Mouse (Mus musculus) adrenal gland, adult 18-20 months (tissue): ENCODE data around the gene Mpp3. TPM values are rescaled to one million over a fixed set of nuclear protein-coding genes. Genes with fewer than 3 reads are reported as not detected.

Experiments used
- total RNA-seq, 2 experiments: library from RNA; stranded (reverse); gene quantifications; 1 replicate in 1 of 2; 2 replicates in 1 of 2; pipeline ENCODE4 v1.2.3; 2021

Mpp3 gene
- total RNA-seq, 2 experiments from 2014 or later: 10.8 to 20.2 TPM

Other genes with a start within 250 kb of the Mpp3 start
- gene Etv4, start 243.1 kb downstream of the Mpp3 start, total RNA-seq: 1 to 10 TPM in 1 of 2 experiments, under 1 TPM in 1; 0.77 to 2.0 TPM
- 1 to 10 TPM; 1.8 to 4.2 TPM for gene Meox1, start 134.1 kb downstream of the Mpp3 start, total RNA-seq
- not detected for gene Sost, start 61.4 kb downstream of the Mpp3 start, total RNA-seq
- not detected for gene Cfap97d1, start 44.2 kb downstream of the Mpp3 start, total RNA-seq
- gene Dusp3, start 41.4 kb downstream of the Mpp3 start, total RNA-seq: 100 to 1,000 TPM; 107 to 138 TPM
- gene Cd300lg, start 13.0 kb upstream of the Mpp3 start, total RNA-seq: 10 to 100 TPM; 32.4 to 33.4 TPM
- 10 to 100 TPM in 1 of 2 experiments, 1 to 10 TPM in 1; 8.8 to 13.0 TPM for gene Mpp2, start 60.1 kb upstream of the Mpp3 start, total RNA-seq
- gene Ppy, start 72.9 kb upstream of the Mpp3 start, total RNA-seq: not detected
- not detected for gene Pyy, start 79.4 kb upstream of the Mpp3 start, total RNA-seq
- under 1 TPM in 1 of 2 experiments, not detected in 1; 0.77 TPM for gene Nags, start 117.1 kb upstream of the Mpp3 start, total RNA-seq
- 10 to 100 TPM; 12.0 to 13.6 TPM for gene Tmem101, start 127.9 kb upstream of the Mpp3 start, total RNA-seq
- gene Lsm12, start 156.8 kb upstream of the Mpp3 start, total RNA-seq: 100 to 1,000 TPM in 1 of 2 experiments, 10 to 100 TPM in 1; 83.9 to 102 TPM
- 100 to 1,000 TPM; 121 to 128 TPM for gene G6pc3, start 161.2 kb upstream of the Mpp3 start, total RNA-seq
- 100 to 1,000 TPM in 1 of 2 experiments, 10 to 100 TPM in 1; 79.1 to 115 TPM for gene Hdac5, start 201.7 kb upstream of the Mpp3 start, total RNA-seq
- gene BC030867, start 220.4 kb upstream of the Mpp3 start, total RNA-seq: under 1 TPM in 1 of 2 experiments, not detected in 1; 0.46 TPM
- under 1 TPM; 0.30 to 0.61 TPM for gene Asb16, start 240.3 kb upstream of the Mpp3 start, total RNA-seq